Mouse (Mus musculus): Measurements from ENCODE around the gene Hoxc8. TPM values are rescaled to one million over a fixed set of nuclear protein-coding genes. Genes with fewer than 3 reads are reported as not detected.

The Hoxc8 gene
- not detected in 2 replicates for polyA plus RNA-seq (2016; fragmentation: Nextera tagmentation; extraction: Ambion mirVana)

- Histone ChIP-seq H3K27ac (no peak within 1 kb of the TSS), H3K9me3 (no peaks in the 10 kb centered on the region), H3K4me3 (no peak within 1 kb of the TSS), H3K4me1 (replicated peaks) (no peaks in the 10 kb centered on the region), H3K36me3 (no peaks in the 10 kb centered on the region), H3K27me3 (ENCODE audit: insufficient read depth, poor library complexity, severe bottlenecking) (peaks cover 100% of the 10 kb centered on the region)
- no peak for DNase-seq (ENCODE audit: low spot score)
- WGBS = 1% methylated on average over 69 of the region's 69 CpGs
Observed at GRCm38 (mm10) chr15:102990461-102991397, at the start of gene Hoxc8. Gene Hoxc8 (plus strand): TSS chr15:102990607.

GRCm38 (mm10) chr15:102942739-102943467, 47.5 kb upstream of the Hoxc8 start:
- Histone ChIP-seq H3K27me3 (ENCODE audit: insufficient read depth, poor library complexity, severe bottlenecking) (peaks cover 100% of the 10 kb centered on the region), H3K27ac (no peak overlapping the region), H3K4me3 (peak overlapping the region; percentile 32), H3K4me1 (replicated peaks) (peaks cover 11% of the 10 kb centered on the region; the same call in 1 of the 2 replicates), H3K9me3 (no peaks in the 10 kb centered on the region), H3K36me3 (no peaks in the 10 kb centered on the region)
- WGBS = under 1% methylated on average over 53 of the region's 53 CpGs
- peak; percentile 62 for DNase-seq (ENCODE audit: low spot score)

GRCm38 (mm10) chr15:102943468-102943813, 47.0 kb upstream of the Hoxc8 start:
- no peak overlapping the region for H3K4me3 ChIP-seq
- H3K36me3 ChIP-seq = no peaks in the 10 kb centered on the region
- H3K9me3 ChIP-seq = no peaks in the 10 kb centered on the region
- 2% methylated on average over 5 of the region's 5 CpGs for whole genome bisulfite sequencing
- no peak for DNase-seq (ENCODE audit: low spot score)
- H3K27ac ChIP-seq = no peak overlapping the region
- peaks cover 11% of the 10 kb centered on the region; the same call in 1 of the 2 replicates for H3K4me1 ChIP-seq (replicated peaks)
- peaks cover 100% of the 10 kb centered on the region for H3K27me3 ChIP-seq (ENCODE audit: insufficient read depth, poor library complexity, severe bottlenecking)

- DNase-seq (ENCODE audit: low spot score) = no peak
- Histone ChIP-seq H3K27ac (no peak overlapping the region), H3K36me3 (no peaks in the 10 kb centered on the region), H3K27me3 (ENCODE audit: insufficient read depth, poor library complexity, severe bottlenecking) (peaks cover 100% of the 10 kb centered on the region), H3K4me1 (replicated peaks) (peaks cover 6% of the 10 kb centered on the region; the same call in 1 of the 2 replicates), H3K9me3 (no peaks in the 10 kb centered on the region), H3K4me3 (no peak overlapping the region)
- WGBS = 9% methylated on average over 22 of the region's 22 CpGs
Observed at GRCm38 (mm10) chr15:102945185-102946077, 45.0 kb upstream of the Hoxc8 start.

- Histone ChIP-seq H3K4me1 (replicated peaks) (peaks cover 6% of the 10 kb centered on the region; the same call in 1 of the 2 replicates), H3K36me3 (no peaks in the 10 kb centered on the region), H3K27ac (no peak overlapping the region), H3K4me3 (no peak overlapping the region), H3K9me3 (no peaks in the 10 kb centered on the region), H3K27me3 (ENCODE audit: insufficient read depth, poor library complexity, severe bottlenecking) (peaks cover 100% of the 10 kb centered on the region)
- DNase-seq (ENCODE audit: low spot score) = no peak
- 3% methylated on average over 9 of the region's 9 CpGs for WGBS
Observed at GRCm38 (mm10) chr15:102947276-102947675, 43.1 kb upstream of the Hoxc8 start.

- 14% methylated on average over 2 of the region's 2 CpGs for WGBS
- Histone ChIP-seq H3K36me3 (no peaks in the 10 kb centered on the region), H3K4me1 (replicated peaks) (no peaks in the 10 kb centered on the region), H3K9me3 (no peaks in the 10 kb centered on the region), H3K27ac (no peak overlapping the region), H3K4me3 (no peak overlapping the region), H3K27me3 (ENCODE audit: insufficient read depth, poor library complexity, severe bottlenecking) (peaks cover 100% of the 10 kb centered on the region)
- no peak for DNase-seq (ENCODE audit: low spot score)
Observed at GRCm38 (mm10) chr15:102948842-102949241, 41.6 kb upstream of the Hoxc8 start.

GRCm38 (mm10) chr15:102949696-102950095, 40.7 kb upstream of the Hoxc8 start:
- WGBS = 3% methylated on average over 20 of the region's 20 CpGs
- H3K9me3 ChIP-seq = no peaks in the 10 kb centered on the region
- no peaks in the 10 kb centered on the region for H3K4me1 ChIP-seq (replicated peaks)
- H3K27ac ChIP-seq = no peak overlapping the region
- no peak overlapping the region for H3K4me3 ChIP-seq
- H3K36me3 ChIP-seq = no peaks in the 10 kb centered on the region
- peak; percentile 41 for DNase-seq (ENCODE audit: low spot score)
- H3K27me3 ChIP-seq (ENCODE audit: insufficient read depth, poor library complexity, severe bottlenecking) = peaks cover 100% of the 10 kb centered on the region

- 13% methylated on average over 2 of the region's 2 CpGs for WGBS
- H3K27me3 ChIP-seq (ENCODE audit: insufficient read depth, poor library complexity, severe bottlenecking) = peaks cover 100% of the 10 kb centered on the region
- no peaks in the 10 kb centered on the region for H3K9me3 ChIP-seq
- H3K4me1 ChIP-seq (replicated peaks) = no peaks in the 10 kb centered on the region; the same call in 1 of the 2 replicates
- DNase-seq (ENCODE audit: low spot score) = no peak
- no peaks in the 10 kb centered on the region for H3K36me3 ChIP-seq
- H3K27ac ChIP-seq = no peak overlapping the region
- no peak overlapping the region for H3K4me3 ChIP-seq
Observed at GRCm38 (mm10) chr15:102950877-102951276, 39.5 kb upstream of the Hoxc8 start.

- DNase-seq (ENCODE audit: low spot score) = no peak
- no peak overlapping the region for H3K4me3 ChIP-seq
- H3K36me3 ChIP-seq = no peaks in the 10 kb centered on the region
- H3K27ac ChIP-seq = no peak overlapping the region
- H3K27me3 ChIP-seq (ENCODE audit: insufficient read depth, poor library complexity, severe bottlenecking) = peaks cover 100% of the 10 kb centered on the region
- no peaks in the 10 kb centered on the region for H3K9me3 ChIP-seq
- 3% methylated on average over 6 of the region's 6 CpGs for WGBS
- H3K4me1 ChIP-seq (replicated peaks) = no peaks in the 10 kb centered on the region; the same call in 1 of the 2 replicates
Observed at GRCm38 (mm10) chr15:102953561-102953960, 36.8 kb upstream of the Hoxc8 start.

GRCm38 (mm10) chr15:102954192-102955006, 36.0 kb upstream of the Hoxc8 start, which contains the start of gene Hoxc11:
Gene Hoxc11 (plus strand): TSS chr15:102954427.
- Histone ChIP-seq H3K4me1 (replicated peaks) (no peaks in the 10 kb centered on the region; the same call in 1 of the 2 replicates), H3K9me3 (no peaks in the 10 kb centered on the region), H3K27ac (no peak within 1 kb of the TSS), H3K27me3 (ENCODE audit: insufficient read depth, poor library complexity, severe bottlenecking) (peaks cover 100% of the 10 kb centered on the region), H3K4me3 (no peak within 1 kb of the TSS), H3K36me3 (no peaks in the 10 kb centered on the region)
- WGBS = under 1% methylated on average over 57 of the region's 57 CpGs
- DNase-seq (ENCODE audit: low spot score) = peak; percentile 61

- WGBS = under 1% methylated on average over 28 of the region's 28 CpGs
- DNase-seq (ENCODE audit: low spot score) = no peak
- Histone ChIP-seq H3K36me3 (no peaks in the 10 kb centered on the region), H3K9me3 (no peaks in the 10 kb centered on the region), H3K4me1 (replicated peaks) (no peaks in the 10 kb centered on the region; the same call in 1 of the 2 replicates), H3K27me3 (ENCODE audit: insufficient read depth, poor library complexity, severe bottlenecking) (peaks cover 100% of the 10 kb centered on the region), H3K27ac (no peak overlapping the region), H3K4me3 (no peak overlapping the region)
Observed at GRCm38 (mm10) chr15:102955007-102955382, 35.4 kb upstream of the Hoxc8 start.
